Mouse (Mus musculus): Measurements from ENCODE around the gene Fam240a. TPM values are rescaled to one million over a fixed set of nuclear protein-coding genes. Genes with fewer than 3 reads are reported as not detected.
A peak's percentile ranks its signal among the peaks of the same experiment; 100 is the strongest.

Fam240a gene
- polyA plus RNA-seq, 1 experiment from 2014 or later = not detected

- Histone ChIP-seq H3K9ac (replicated peaks) (no peak overlapping the region), H3K4me3 (replicated peaks) (no peak overlapping the region), H3K27ac (no peak overlapping the region), H3K4me2 (replicated peaks) (no peak overlapping the region), H3K27me3 (no peaks in the 10 kb centered on the region), H3K36me3 (no peaks in the 10 kb centered on the region), H3K9me3 (no peaks in the 10 kb centered on the region), H3K4me1 (replicated peaks) (no peaks in the 10 kb centered on the region)
- WGBS = 68% methylated on average over 12 of the region's 12 CpGs
- ATAC-seq = no peak
These were observed 21.1 kb upstream of the Fam240a start for GRCm38 (mm10) chr9:110937506-110938490.

DNA sequence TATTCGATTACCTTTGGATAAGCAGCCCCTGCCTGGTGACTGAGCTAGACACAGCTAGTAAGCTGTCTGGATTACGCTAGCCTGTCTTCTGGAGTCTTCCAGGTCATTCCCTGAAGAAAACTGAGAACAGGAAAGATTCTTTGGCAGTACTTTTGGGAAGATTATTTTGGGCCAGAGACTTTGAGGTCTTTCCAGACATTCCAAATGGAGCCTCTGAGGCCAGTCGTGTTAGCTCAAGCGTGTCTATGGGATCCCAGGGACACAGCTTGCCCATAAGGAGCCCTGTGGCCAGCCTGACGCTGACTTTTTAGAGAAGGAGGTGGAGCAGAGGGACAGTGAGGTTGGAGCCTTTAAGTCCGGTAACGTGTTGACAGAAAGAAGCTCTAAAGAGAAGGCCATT lies 19.3 kb upstream of the Fam240a start:
- Histone ChIP-seq H3K9ac (replicated peaks) (no peak overlapping the region), H3K27ac (no peak overlapping the region), H3K9me3 (no peaks in the 10 kb centered on the region), H3K4me2 (replicated peaks) (no peak overlapping the region), H3K27me3 (no peaks in the 10 kb centered on the region), H3K4me1 (replicated peaks) (no peaks in the 10 kb centered on the region), H3K36me3 (no peaks in the 10 kb centered on the region), H3K4me3 (replicated peaks) (no peak overlapping the region)
- ATAC-seq = no peak
- WGBS = 87% methylated on average over 7 of the region's 7 CpGs

- H3K4me1 ChIP-seq (replicated peaks) = no peaks in the 10 kb centered on the region
- no peak for ATAC-seq
- no peak overlapping the region for H3K4me3 ChIP-seq (replicated peaks)
- peak overlapping the region; percentile 27 for H3K27ac ChIP-seq
- WGBS = 69% methylated on average over 12 of the region's 12 CpGs
- H3K9me3 ChIP-seq = no peaks in the 10 kb centered on the region
- no peaks in the 10 kb centered on the region for H3K27me3 ChIP-seq
- no peaks in the 10 kb centered on the region for H3K36me3 ChIP-seq
- H3K4me2 ChIP-seq (replicated peaks) = no peak overlapping the region
- H3K9ac ChIP-seq (replicated peaks) = no peak overlapping the region
These were observed 17.3 kb upstream of the Fam240a start for GRCm38 (mm10) chr9:110933850-110934437.

GRCm38 (mm10) chr9:110931573-110931972 lies 14.9 kb upstream of the Fam240a start:
- H3K27me3 ChIP-seq = no peaks in the 10 kb centered on the region
- no peaks in the 10 kb centered on the region for H3K36me3 ChIP-seq
- no peak overlapping the region for H3K4me2 ChIP-seq (replicated peaks)
- no peak overlapping the region for H3K4me3 ChIP-seq (replicated peaks)
- WGBS = 74% methylated on average over 6 of the region's 6 CpGs
- no peak overlapping the region for H3K27ac ChIP-seq
- H3K4me1 ChIP-seq (replicated peaks) = no peaks in the 10 kb centered on the region
- H3K9me3 ChIP-seq = no peaks in the 10 kb centered on the region
- H3K9ac ChIP-seq (replicated peaks) = no peak overlapping the region
- ATAC-seq = no peak

GRCm38 (mm10) chr9:110922759-110923158 lies 6.1 kb upstream of the Fam240a start:
- Histone ChIP-seq H3K4me3 (replicated peaks) (no peak overlapping the region), H3K27me3 (no peaks in the 10 kb centered on the region), H3K4me1 (replicated peaks) (no peaks in the 10 kb centered on the region), H3K9ac (replicated peaks) (no peak overlapping the region), H3K36me3 (no peaks in the 10 kb centered on the region), H3K4me2 (replicated peaks) (no peak overlapping the region), H3K27ac (no peak overlapping the region), H3K9me3 (no peaks in the 10 kb centered on the region)
- no peak for ATAC-seq
- 18% methylated on average over 7 of the region's 7 CpGs for WGBS

- Histone ChIP-seq H3K4me2 (replicated peaks) (no peak overlapping the region), H3K4me1 (replicated peaks) (no peaks in the 10 kb centered on the region)
- 59% methylated on average over 15 of the region's 15 CpGs for WGBS
These were observed 4.2 kb upstream of the Fam240a start for GRCm38 (mm10) chr9:110920665-110921419.

GRCm38 (mm10) chr9:110915466-110915865 lies 1.2 kb downstream of the Fam240a start:
- Histone ChIP-seq H3K27ac (no peak overlapping the region), H3K27me3 (no peaks in the 10 kb centered on the region), H3K9me3 (no peaks in the 10 kb centered on the region), H3K36me3 (no peaks in the 10 kb centered on the region), H3K4me3 (replicated peaks) (no peak overlapping the region), H3K4me2 (replicated peaks) (no peak overlapping the region), H3K9ac (replicated peaks) (no peak overlapping the region), H3K4me1 (replicated peaks) (no peaks in the 10 kb centered on the region)
- ATAC-seq = no peak
- WGBS = 74% methylated on average over 8 of the region's 8 CpGs

More at GRCm38 (mm10) chr9:110920665-110921419, 4.2 kb upstream of the Fam240a start:
- H3K36me3 ChIP-seq = no peaks in the 10 kb centered on the region
- H3K27me3 ChIP-seq = no peaks in the 10 kb centered on the region
- H3K4me3 ChIP-seq (replicated peaks) = no peak overlapping the region
- no peak overlapping the region for H3K27ac ChIP-seq
- ATAC-seq = no peak
- H3K9ac ChIP-seq (replicated peaks) = no peak overlapping the region
- no peaks in the 10 kb centered on the region for H3K9me3 ChIP-seq

DNA sequence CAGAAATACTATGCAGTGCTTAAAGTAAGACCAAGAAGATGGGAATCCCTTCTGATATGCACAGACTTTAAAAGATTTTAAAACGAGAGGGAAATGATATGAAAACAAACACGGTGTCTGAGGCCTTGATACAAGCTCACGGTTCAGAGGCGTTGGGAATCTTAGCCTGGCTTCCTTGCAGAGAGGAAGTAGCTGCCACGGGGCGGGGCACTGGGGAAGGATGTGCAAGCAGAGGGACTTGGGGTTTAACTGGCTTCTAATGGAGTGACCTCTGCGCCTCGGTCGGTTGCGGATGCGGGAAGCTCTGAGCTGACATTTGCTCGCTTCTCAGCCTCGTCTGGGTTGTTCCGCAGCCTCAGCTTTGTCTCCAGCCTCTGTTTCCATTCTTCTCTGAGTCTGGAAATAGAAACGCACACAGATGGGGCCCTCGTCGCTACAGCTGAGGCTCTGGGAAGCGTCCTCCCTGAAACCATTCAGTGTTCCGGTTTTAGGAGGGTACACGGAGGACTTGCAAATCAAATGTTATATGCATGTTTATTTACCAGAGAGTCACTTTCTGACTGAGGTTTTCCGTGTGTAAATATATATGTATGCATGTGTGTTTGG lies 1.9 kb downstream of the Fam240a start:
- 56% methylated on average over 21 of the region's 21 CpGs for WGBS
- no peaks in the 10 kb centered on the region for H3K36me3 ChIP-seq
- no peak for ATAC-seq
- no peaks in the 10 kb centered on the region for H3K9me3 ChIP-seq
- no peaks in the 10 kb centered on the region for H3K27me3 ChIP-seq
- no peak overlapping the region for H3K9ac ChIP-seq (replicated peaks)
- H3K4me3 ChIP-seq (replicated peaks) = no peak overlapping the region
- H3K4me2 ChIP-seq (replicated peaks) = no peak overlapping the region
- no peaks in the 10 kb centered on the region for H3K4me1 ChIP-seq (replicated peaks)
- no peak overlapping the region for H3K27ac ChIP-seq

DNA sequence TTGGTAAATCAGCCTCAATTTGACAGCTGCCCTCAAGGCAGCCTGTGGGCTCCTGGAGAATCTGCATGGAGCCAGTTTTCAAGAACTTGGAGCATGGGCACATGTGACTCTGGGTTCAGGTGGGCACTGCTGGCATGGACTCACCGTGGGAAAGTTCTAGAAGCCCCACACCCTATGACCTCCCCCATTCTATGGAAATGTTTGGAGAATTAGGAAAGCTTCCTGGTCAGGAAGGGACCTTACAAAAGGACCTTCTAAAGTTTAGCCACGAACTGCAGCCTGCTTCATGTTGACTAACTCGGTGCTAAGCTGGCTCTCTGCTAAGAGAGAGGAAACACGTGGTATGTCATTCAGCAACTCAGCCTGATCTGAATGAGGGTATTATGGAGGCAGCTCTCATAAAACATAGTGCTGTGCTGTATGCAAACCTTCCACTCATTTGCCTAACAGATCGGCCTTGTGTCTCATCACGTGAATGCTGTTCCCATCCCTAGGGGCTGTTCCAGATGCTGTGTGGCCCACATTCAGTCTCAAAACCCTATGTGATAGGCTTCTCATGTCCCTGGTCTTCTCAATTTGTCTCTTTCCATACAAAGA lies 7.2 kb downstream of the Fam240a start:
- H3K4me3 ChIP-seq (replicated peaks) = no peak overlapping the region
- H3K36me3 ChIP-seq = no peaks in the 10 kb centered on the region
- no peak overlapping the region for H3K4me2 ChIP-seq (replicated peaks)
- H3K27me3 ChIP-seq = no peaks in the 10 kb centered on the region
- no peak overlapping the region for H3K27ac ChIP-seq
- no peak for ATAC-seq
- H3K4me1 ChIP-seq (replicated peaks) = no peaks in the 10 kb centered on the region
- H3K9ac ChIP-seq (replicated peaks) = no peak overlapping the region
- 80% methylated on average over 6 of the region's 6 CpGs for WGBS
- no peaks in the 10 kb centered on the region for H3K9me3 ChIP-seq

GRCm38 (mm10) chr9:110908631-110909016 lies 8.0 kb downstream of the Fam240a start:
- H3K4me2 ChIP-seq (replicated peaks) = no peak overlapping the region
- H3K27ac ChIP-seq = no peak overlapping the region
- H3K4me1 ChIP-seq (replicated peaks) = no peaks in the 10 kb centered on the region
- no peak overlapping the region for H3K9ac ChIP-seq (replicated peaks)
- no peaks in the 10 kb centered on the region for H3K27me3 ChIP-seq
- no peaks in the 10 kb centered on the region for H3K9me3 ChIP-seq
- no peak for ATAC-seq
- 90% methylated on average over 3 of the region's 3 CpGs for WGBS
- H3K36me3 ChIP-seq = no peaks in the 10 kb centered on the region
- H3K4me3 ChIP-seq (replicated peaks) = no peak overlapping the region

DNA sequence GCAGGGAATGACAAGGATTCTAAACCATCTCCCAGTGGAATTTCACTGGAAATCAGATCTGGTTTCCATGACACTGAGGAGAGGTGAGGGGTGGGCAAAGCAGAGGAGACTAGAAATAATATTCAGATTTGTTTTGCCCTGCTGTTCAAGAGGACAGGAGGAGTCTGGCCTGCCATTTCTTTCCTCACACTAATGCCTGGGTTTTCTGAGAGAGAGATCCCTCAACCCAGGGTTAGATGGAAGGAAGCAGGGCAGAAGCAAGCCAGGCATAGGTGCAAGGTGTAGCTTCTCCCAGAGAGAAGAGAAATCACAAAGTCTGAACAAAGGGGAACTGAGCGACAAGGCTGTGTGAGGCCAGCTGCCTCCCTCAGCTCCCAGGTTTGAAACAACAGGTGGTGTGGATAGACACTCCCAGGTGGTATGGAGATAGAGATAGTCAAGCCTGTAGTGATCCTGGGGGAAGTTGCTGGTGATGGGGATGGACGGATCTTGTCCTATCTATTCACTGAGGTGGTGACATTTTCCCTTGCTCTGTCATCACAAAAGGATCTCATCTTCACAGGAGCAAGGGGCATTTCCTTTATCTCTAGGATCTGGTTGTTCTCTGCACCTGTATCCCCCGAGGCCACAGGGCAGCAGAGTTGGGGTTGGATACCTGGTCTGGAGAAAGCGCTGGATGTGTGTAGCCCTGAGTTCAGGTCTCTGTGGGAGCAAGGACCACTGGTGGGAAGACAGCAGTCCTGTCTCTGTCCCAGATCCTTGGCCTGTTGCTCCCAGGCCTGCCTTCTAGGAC lies 8.6 kb downstream of the Fam240a start:
- no peak overlapping the region for H3K9ac ChIP-seq (replicated peaks)
- H3K36me3 ChIP-seq = no peaks in the 10 kb centered on the region
- no peak overlapping the region for H3K4me3 ChIP-seq (replicated peaks)
- no peaks in the 10 kb centered on the region for H3K9me3 ChIP-seq
- no peak for ATAC-seq
- no peaks in the 10 kb centered on the region for H3K4me1 ChIP-seq (replicated peaks)
- H3K4me2 ChIP-seq (replicated peaks) = no peak overlapping the region
- no peak overlapping the region for H3K27ac ChIP-seq
- WGBS = 86% methylated on average over 4 of the region's 4 CpGs
- H3K27me3 ChIP-seq = no peaks in the 10 kb centered on the region
